Mouse (Mus musculus) liver, embryonic 14.5 days (tissue): ENCODE data around the gene Olfr129. TPM values are rescaled to one million over a fixed set of nuclear protein-coding genes. Genes with fewer than 3 reads are reported as not detected.

Experiments
- ATAC-seq: fragments of 200-750 bp; cut with Nextera tagmentation; 2 replicates; pipeline ENCODE4 v1.8.0; 2017; ENCODE audit warnings: moderate number of reproducible peaks, mild to moderate bottlenecking, moderate library complexity; ENCODE audit not compliant: insufficient read depth
- DNase-seq, 3 experiments: peaks; one replicate each; pipeline ENCODE4 v3.0.0-alpha.2; 2012 to 2013; ENCODE audit warnings: low read depth in 3 of 3, low spot score in 3 of 3
- H3K27ac ChIP-seq: fragments of 300-500 bp; sonication (generic); 2 replicates; pipeline ENCODE4 v1.5.1; 2014; ENCODE audit warnings: moderate library complexity, mild to moderate bottlenecking, control low read depth, inconsistent platforms
- H3K27me3 ChIP-seq: fragments of 300-500 bp; sonication (generic); 2 replicates; pipeline ENCODE4 v1.6.1; 2014; ENCODE audit warnings: mild to moderate bottlenecking, low read length, moderate library complexity; ENCODE audit not compliant: control insufficient read depth, insufficient read depth
- H3K36me3 ChIP-seq: fragments of 300-500 bp; sonication (generic); replicated peaks from 2 replicates; pipeline ENCODE4 v1.6.1; 2014; ENCODE audit warnings: low read depth; ENCODE audit not compliant: control insufficient read depth, insufficient read depth
- H3K4me1 ChIP-seq, 2 experiments: fragments of 200-500 bp in 1 of 2; fragments of 300-500 bp in 1 of 2; sonication (generic) in 1 of 2; replicated peaks; 2 replicates each; pipeline ENCODE4 v1.6.1; 2012 to 2014; ENCODE audit warnings: antibody characterized with exemption in 1 of 2, inconsistent platforms in 1 of 2, low read length in 1 of 2; ENCODE audit not compliant: control insufficient read depth in 2 of 2, insufficient read depth in 2 of 2
- H3K4me2 ChIP-seq: fragments of 300-500 bp; sonication (generic); 2 replicates; pipeline ENCODE4 v1.6.1; 2014; ENCODE audit warnings: low read depth, mild to moderate bottlenecking, control low read depth, moderate library complexity
- H3K4me3 ChIP-seq, 2 experiments: fragments of 200-500 bp in 1 of 2; fragments of 300-500 bp in 1 of 2; sonication (generic) in 1 of 2; 2 replicates each; pipeline ENCODE4 v1.5.1; 2012 to 2014; ENCODE audit warnings: low read depth in 2 of 2, low read length in 2 of 2, mild to moderate bottlenecking in 2 of 2, control low read depth in 1 of 2, inconsistent platforms in 1 of 2, moderate library complexity in 1 of 2; ENCODE audit not compliant: insufficient read depth in 1 of 2
- H3K9ac ChIP-seq: fragments of 300-500 bp; sonication (generic); replicated peaks from 2 replicates; pipeline ENCODE4 v1.6.1; 2014; ENCODE audit warnings: mild to moderate bottlenecking, control low read depth, moderate library complexity
- H3K9me3 ChIP-seq: fragments of 300-500 bp; sonication (generic); 2 replicates; pipeline ENCODE4 v1.6.1; 2016; ENCODE audit warnings: low read length, mixed read lengths; ENCODE audit not compliant: control insufficient read depth
- CTCF ChIP-seq: IDR thresholded peaks from 2 replicates; pipeline ENCODE4 v1.5.1; 2016; ENCODE audit warnings: antibody characterized with exemption, low read depth, control low read depth
- EP300 ChIP-seq: IDR thresholded peaks from 2 replicates; pipeline ENCODE4 v1.6.1; 2016; ENCODE audit warnings: antibody characterized with exemption, low read depth
- WGBS: fragments of 180-500 bp; shearing (Covaris S2); extraction: QIAGEN DNeasy Blood & Tissue Kit; methylation state at CpG from one replicate; pipeline ENCODE4 v1.1.7; 2014; ENCODE audit not compliant: insufficient replicate concordance; 5-methylcytosine and 5-hydroxymethylcytosine counted together
- polyA plus RNA-seq, 2 experiments: library from polyadenylated mRNA; depleted of rRNA in 1 of 2; stranded (reverse) in 1 of 2; unstranded in 1 of 2; fragments of >200 nt; fragmentation: Nextera tagmentation in 1 of 2; extraction: Ambion mirVana in 1 of 2; gene quantifications; 2 replicates each; pipeline versions ENCODE4 v1.2.1 to v1.2.3; 2012 to 2014

Olfr129 gene
- polyA plus RNA-seq (2012; rRNA removed) (not detected in 2 replicates), polyA plus RNA-seq (2014; fragmentation: Nextera tagmentation; extraction: Ambion mirVana) (not detected in 2 replicates)

DNA sequence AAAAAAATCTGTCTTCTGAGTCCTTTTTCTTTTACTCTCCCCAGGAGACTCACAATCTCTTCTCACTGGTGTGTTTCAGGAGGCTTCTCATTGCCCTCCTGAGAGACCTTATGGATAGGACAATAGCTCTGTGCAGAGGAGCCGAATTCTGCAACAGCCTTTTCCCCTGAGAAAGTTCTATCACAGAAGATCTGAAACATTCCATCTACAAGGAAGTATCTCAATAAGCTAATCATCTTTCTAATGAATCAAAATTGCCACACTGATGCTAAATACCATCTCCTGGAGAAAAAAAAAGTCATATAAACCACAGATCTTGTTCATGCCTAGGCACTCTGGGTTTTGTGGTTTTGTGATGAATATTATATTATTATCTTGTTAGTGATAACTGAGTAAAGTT lies at the start of gene Olfr129:
Gene Olfr129, minus strand, starts transcription at position 101 of the 400 bp plus-strand sequence.
- TF ChIP-seq CTCF = no peak
- TF ChIP-seq EP300 = no peak
- H3K9ac ChIP-seq = no peak within 1 kb of the TSS
- H3K4me3 ChIP-seq = no peak within 1 kb of the TSS
- ATAC-seq (no peak), DNase-seq (no peak)
- 29% methylated on average over 1 of the region's 1 CpGs for WGBS
- H3K4me1 ChIP-seq = no peaks in the 10 kb centered on the region
- no peak within 1 kb of the TSS for H3K27ac ChIP-seq
- H3K9me3 ChIP-seq = no peaks in the 10 kb centered on the region
- H3K36me3 ChIP-seq = no peaks in the 10 kb centered on the region
- no peak within 1 kb of the TSS for H3K4me2 ChIP-seq
- H3K27me3 ChIP-seq = no peaks in the 10 kb centered on the region

DNA sequence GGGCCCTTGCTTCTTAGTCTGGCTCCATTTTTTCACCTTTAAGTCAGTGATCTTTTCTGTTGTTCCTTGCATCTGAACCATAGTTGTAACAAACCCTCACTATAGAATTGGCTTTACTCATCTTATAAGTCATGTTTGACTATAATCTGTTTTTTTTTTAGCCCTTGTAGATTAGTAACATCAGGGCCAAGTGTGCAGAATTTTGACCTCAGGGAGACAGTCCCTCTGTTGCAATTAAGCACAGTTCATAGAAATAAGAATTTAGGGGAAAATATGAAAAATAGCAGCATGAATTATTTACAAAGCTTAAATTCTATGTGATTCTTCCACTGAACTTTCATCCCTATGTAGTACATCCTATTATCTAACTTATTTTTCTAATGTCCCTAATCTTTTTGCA lies 28.7 kb upstream of the Olfr129 start, which contains the start of gene Olfr131:
Gene Olfr131, minus strand, starts transcription at position 101 of the 400 bp plus-strand sequence.
- no peak for TF ChIP-seq CTCF
- no peaks in the 10 kb centered on the region for H3K27me3 ChIP-seq
- no peak within 1 kb of the TSS for H3K9ac ChIP-seq
- H3K9me3 ChIP-seq = no peaks in the 10 kb centered on the region
- no peak within 1 kb of the TSS for H3K4me3 ChIP-seq
- H3K27ac ChIP-seq = no peak within 1 kb of the TSS
- H3K4me2 ChIP-seq = no peak within 1 kb of the TSS
- no peak for DNase-seq
- no peaks in the 10 kb centered on the region for H3K4me1 ChIP-seq
- ATAC-seq = no peak
- no peaks in the 10 kb centered on the region for H3K36me3 ChIP-seq

DNA sequence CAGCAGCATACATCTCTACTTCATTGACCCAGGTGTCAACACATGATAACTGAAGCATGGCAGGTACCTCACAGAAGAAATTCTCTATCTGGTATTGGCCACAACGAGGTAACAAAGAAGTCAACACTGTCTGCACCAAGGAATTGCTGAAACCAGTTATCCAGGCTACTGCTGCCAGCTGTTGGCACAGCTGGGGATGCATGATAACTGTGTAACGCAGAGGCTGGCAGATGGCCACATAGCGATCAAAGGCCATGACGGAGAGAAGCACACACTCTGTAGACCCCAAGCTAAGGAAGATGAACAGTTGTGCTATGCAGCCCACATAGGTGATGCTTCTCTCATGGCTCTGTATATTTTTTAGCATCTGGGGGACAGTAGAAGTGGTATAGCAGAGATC lies 22.5 kb upstream of the Olfr129 start:
- Histone ChIP-seq H3K4me3 (no peak overlapping the region), H3K27me3 (no peaks in the 10 kb centered on the region), H3K9ac (no peak overlapping the region), H3K4me1 (no peaks in the 10 kb centered on the region), H3K27ac (no peak overlapping the region), H3K36me3 (no peaks in the 10 kb centered on the region), H3K9me3 (no peaks in the 10 kb centered on the region), H3K4me2 (no peak overlapping the region)
- no peak for ATAC-seq
- 63% methylated on average over 4 of the region's 4 CpGs for WGBS
- TF ChIP-seq EP300 = no peak
- no peak for TF ChIP-seq CTCF
- no peak for DNase-seq

DNA sequence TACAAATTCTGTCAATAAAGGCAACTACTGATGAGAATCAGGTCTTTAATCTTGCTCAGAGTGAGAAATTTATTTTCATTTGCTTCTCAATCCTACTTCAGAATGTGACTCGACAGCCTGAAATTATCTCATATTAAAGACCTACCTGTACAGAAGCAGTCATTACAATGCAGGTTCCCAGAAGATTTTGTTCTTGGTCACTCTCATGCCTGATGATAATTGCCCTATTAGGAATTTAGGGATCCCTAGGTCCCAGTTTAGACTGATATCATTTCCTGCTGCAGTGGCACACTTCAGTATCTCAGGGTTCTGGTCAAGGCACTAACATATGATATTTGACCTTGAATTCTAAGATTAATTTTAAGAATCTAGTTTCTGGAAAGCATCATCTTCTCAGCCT lies 3.7 kb upstream of the Olfr129 start, which contains the start of gene Olfr130:
Gene Olfr130, plus strand, starts transcription at position 301 of the 400 bp plus-strand sequence.
- H3K27me3 ChIP-seq = no peaks in the 10 kb centered on the region
- ATAC-seq (no peak), DNase-seq (no peak)
- H3K27ac ChIP-seq = no peak within 1 kb of the TSS
- no peak within 1 kb of the TSS for H3K9ac ChIP-seq
- H3K36me3 ChIP-seq = no peaks in the 10 kb centered on the region
- no peak within 1 kb of the TSS for H3K4me2 ChIP-seq
- H3K4me1 ChIP-seq = no peaks in the 10 kb centered on the region
- no peak for TF ChIP-seq EP300
- TF ChIP-seq CTCF = no peak
- 62% methylated on average over 1 of the region's 1 CpGs for WGBS
- H3K9me3 ChIP-seq = no peaks in the 10 kb centered on the region
- no peak within 1 kb of the TSS for H3K4me3 ChIP-seq

DNA sequence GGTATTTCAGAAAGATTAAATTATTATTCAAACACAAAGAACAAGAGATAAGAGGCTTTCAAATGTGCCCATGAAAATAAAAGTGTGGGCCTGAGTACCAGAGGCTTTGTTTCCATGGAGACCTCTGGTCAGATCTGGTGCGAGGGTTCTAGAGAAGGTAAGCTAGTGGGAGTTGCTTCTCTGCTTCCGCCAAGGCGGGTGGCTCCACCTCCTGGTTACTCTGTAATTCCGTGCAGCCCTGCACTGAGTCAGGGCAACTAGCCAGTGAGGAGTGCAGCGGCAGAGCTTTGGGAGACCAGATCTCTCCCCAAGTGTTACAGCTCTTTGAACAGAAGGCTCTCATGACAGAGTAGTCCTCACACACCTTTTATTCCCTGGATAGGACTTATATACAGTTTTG lies 33.6 kb downstream of the Olfr129 start:
- H3K9ac ChIP-seq = no peak overlapping the region

More for the DNA sequence above, 33.6 kb downstream of the Olfr129 start:
- Histone ChIP-seq H3K4me1 (no peaks in the 10 kb centered on the region), H3K4me3 (no peak overlapping the region), H3K27me3 (no peaks in the 10 kb centered on the region), H3K4me2 (no peak overlapping the region), H3K9me3 (no peaks in the 10 kb centered on the region), H3K27ac (no peak overlapping the region), H3K36me3 (no peaks in the 10 kb centered on the region)
- ATAC-seq = no peak
- DNase-seq = no peak
- TF ChIP-seq CTCF (0 out of 2 replicates have a peak, but pooled peaks have one; percentile 7), EP300 (no peak)
- WGBS = 31% methylated on average over 5 of the region's 5 CpGs
